Mouse (Mus musculus) heart, embryonic 13.5 days (tissue): Measurements from ENCODE around the gene Bik. TPM values are rescaled to one million over a fixed set of nuclear protein-coding genes. Genes with fewer than 3 reads are reported as not detected.

Experiments
- ATAC-seq: fragments of 200-750 bp; cut with Nextera tagmentation; 2 replicates; pipeline ENCODE4 v1.8.0; 2017; ENCODE audit warnings: moderate TSS enrichment; ENCODE audit not compliant: insufficient number of reproducible peaks, low FRiP score, low TSS enrichment; ENCODE audit errors: extremely low read depth
- H3K27ac ChIP-seq: fragments of 300-500 bp; sonication (generic); replicated peaks from 2 replicates; pipeline ENCODE4 v1.5.1; 2015; ENCODE audit warnings: moderate library complexity, mild to moderate bottlenecking, inconsistent platforms
- H3K27me3 ChIP-seq: fragments of 300-500 bp; sonication (generic); replicated peaks from 2 replicates; pipeline ENCODE4 v1.6.1; 2015; ENCODE audit warnings: mild to moderate bottlenecking, inconsistent platforms
- H3K36me3 ChIP-seq: fragments of 300-500 bp; sonication (generic); 2 replicates; pipeline ENCODE4 v1.6.1; 2015; ENCODE audit warnings: mild to moderate bottlenecking, inconsistent platforms
- H3K4me1 ChIP-seq: fragments of 300-500 bp; sonication (generic); 2 replicates; pipeline ENCODE4 v1.6.1; 2015; ENCODE audit warnings: inconsistent platforms
- H3K4me2 ChIP-seq: fragments of 300-500 bp; sonication (generic); 2 replicates; pipeline ENCODE4 v1.6.1; 2015; ENCODE audit warnings: inconsistent platforms, mild to moderate bottlenecking, moderate library complexity
- H3K4me3 ChIP-seq: fragments of 300-500 bp; sonication (generic); 2 replicates; pipeline ENCODE4 v1.5.1; 2015; ENCODE audit warnings: moderate library complexity, mild to moderate bottlenecking, inconsistent platforms
- H3K9ac ChIP-seq: fragments of 300-500 bp; sonication (generic); 2 replicates; pipeline ENCODE4 v1.6.1; 2015; ENCODE audit warnings: inconsistent platforms, mild to moderate bottlenecking, moderate library complexity
- H3K9me3 ChIP-seq: fragments of 300-500 bp; sonication (generic); 2 replicates; pipeline ENCODE4 v1.6.1; 2016; ENCODE audit warnings: inconsistent platforms
- WGBS: fragments of 180-500 bp; shearing (Covaris S2); methylation state at CpG from one replicate; pipeline ENCODE4 v1.1.7; 2015; ENCODE audit warnings: mixed read lengths; 5-methylcytosine and 5-hydroxymethylcytosine counted together
- polyA plus RNA-seq: library from polyadenylated mRNA; unstranded; fragments of >200 nt; fragmentation: Nextera tagmentation; extraction: Ambion mirVana; gene quantifications from 2 replicates; pipeline ENCODE4 v1.2.1, GENCODE M21; 2015

Bik gene
- polyA plus RNA-seq, 1 experiment from 2014 or later: 31.2 TPM

DNA sequence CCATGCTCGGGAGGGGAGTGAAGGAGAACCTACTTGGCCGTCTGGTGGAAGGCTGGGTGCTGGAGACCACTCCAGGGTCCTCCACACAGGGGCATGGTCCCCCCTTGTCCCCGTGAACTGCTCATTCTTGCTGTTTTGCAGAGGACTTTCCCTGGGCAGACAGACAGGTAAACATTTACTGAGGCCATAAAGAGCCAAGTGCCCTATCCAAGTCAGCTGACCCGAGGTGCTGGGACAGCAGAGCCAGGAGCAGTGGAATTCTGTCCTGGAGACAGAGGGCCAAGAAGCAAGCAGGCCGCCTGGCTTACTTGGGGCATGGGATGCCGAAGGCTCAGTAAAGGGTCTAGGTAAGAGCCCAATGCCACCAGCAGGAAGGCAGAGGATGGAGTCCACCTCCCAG, 4.0 kb downstream of the Bik start:
- Histone ChIP-seq H3K9ac (no peak overlapping the region), H3K9me3 (no peaks in the 10 kb centered on the region), H3K4me3 (no peak overlapping the region), H3K36me3 (peaks cover 22% of the 10 kb centered on the region), H3K4me1 (peaks cover 78% of the 10 kb centered on the region), H3K27me3 (0 out of 2 replicates have a peak, but pooled peaks cover 8% of the 10 kb centered on the region), H3K27ac (peak overlapping the region; percentile 78), H3K4me2 (no peak overlapping the region)
- no peak for ATAC-seq
- WGBS: 77% methylated on average over 6 of the region's 6 CpGs

DNA sequence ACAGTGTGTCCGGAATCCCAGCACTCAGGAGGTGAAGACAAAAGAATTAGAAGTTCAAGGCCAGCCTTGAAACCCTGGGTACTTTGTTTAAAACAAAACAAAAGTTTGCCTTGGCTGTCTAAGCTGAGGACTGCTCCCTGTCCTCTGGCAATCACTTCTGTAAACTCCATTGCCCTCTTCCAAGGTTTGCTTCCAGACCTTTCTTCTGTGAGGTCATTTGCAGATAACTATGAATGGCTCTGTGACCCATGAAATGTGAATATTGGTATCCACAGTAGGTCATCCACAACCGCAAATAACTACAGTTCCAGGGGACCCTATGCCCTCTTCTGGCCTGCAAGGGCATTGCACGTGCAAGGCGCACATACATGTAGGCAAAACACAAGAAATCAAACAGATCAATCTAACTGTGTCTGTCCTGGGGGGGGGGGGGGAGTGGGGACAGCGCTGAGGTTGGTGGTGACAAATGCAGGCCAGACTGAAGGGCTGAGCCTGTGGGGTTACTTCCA, 5.4 kb downstream of the Bik start:
- Histone ChIP-seq H3K4me3 (no peak overlapping the region), H3K27ac (0 out of 2 replicates have a peak overlapping the region, but pooled peaks have one; percentile 20), H3K9me3 (no peaks in the 10 kb centered on the region), H3K9ac (no peak overlapping the region), H3K27me3 (0 out of 2 replicates have a peak, but pooled peaks cover 8% of the 10 kb centered on the region), H3K4me1 (peaks cover 82% of the 10 kb centered on the region), H3K36me3 (peaks cover 28% of the 10 kb centered on the region), H3K4me2 (no peak overlapping the region)
- WGBS: 80% methylated on average over 5 of the region's 5 CpGs
- ATAC-seq: no peak

DNA sequence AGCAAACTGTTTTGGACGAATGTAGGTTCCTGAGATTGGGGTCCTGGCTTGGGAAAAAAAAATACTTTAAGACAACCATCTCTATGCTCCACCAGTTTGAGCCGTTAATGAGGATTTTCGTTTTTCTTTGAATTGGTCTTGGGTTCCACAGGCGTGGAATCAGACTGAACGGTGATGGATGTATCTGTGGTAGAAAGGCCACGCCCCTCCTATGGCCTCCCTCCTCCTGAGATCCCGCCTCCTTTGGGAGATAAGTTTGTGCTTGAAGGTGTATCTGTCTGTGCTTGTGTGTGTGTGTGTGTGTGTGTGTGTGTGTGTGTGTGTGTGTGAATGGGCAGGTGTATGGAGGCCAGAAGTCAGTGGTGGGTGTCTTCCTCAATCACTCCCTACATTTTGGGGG, 5.9 kb downstream of the Bik start:
- Histone ChIP-seq H3K27me3 (0 out of 2 replicates have a peak, but pooled peaks cover 2% of the 10 kb centered on the region), H3K4me2 (no peak overlapping the region), H3K9me3 (no peaks in the 10 kb centered on the region), H3K27ac (no peak overlapping the region), H3K4me3 (no peak overlapping the region), H3K4me1 (peaks cover 76% of the 10 kb centered on the region), H3K9ac (no peak overlapping the region), H3K36me3 (peaks cover 29% of the 10 kb centered on the region)
- 80% methylated on average over 7 of the region's 7 CpGs for WGBS
- no peak for ATAC-seq

DNA sequence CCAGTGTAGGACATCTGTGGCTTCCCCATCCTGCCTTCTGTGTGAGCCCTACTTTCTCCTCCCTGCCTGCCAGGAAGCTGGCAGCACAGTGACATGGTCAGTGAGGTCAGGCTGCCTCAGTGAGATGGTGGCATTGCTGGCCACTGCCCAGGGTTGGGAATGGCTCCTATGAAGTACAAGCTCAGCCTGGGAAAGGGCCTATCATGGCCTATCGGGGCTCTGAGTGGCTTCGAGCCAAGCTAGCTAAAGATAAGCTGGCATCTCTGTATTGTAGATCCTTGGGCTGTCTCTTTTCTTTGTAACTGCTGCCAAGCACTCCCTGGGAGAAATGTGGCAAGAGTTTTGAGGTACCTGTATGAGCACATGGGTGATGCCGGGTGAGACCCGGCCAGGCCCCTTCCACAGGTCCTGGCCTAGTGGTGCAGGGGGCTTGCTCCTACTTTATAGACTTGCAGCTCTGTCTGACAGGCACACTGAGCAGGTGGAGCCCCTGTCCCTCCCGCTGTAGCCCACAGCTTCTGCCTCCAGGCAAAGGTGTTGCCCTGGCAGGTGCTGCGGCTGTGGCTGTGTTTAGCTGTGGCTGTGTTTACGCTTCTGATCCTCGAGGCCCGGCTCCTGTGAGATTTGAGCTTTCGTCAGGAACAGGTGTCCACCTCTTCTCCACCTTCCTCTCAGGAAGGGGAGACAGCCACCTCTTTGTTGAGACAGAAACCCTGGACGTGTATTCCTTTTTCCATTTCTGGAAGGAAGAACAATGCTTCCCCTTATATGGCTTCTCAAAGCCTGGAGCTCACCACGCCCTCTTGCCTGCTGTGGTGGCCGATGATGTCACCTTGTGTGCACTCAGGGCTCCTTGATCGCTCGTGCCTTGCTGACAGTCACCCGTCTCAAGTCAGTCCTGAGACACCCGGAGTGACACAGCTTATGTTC, 8.6 kb downstream of the Bik start:
- ATAC-seq: no peak; the same call in 1 of the 2 replicates
- Histone ChIP-seq H3K4me2 (peak overlapping the region; percentile 41), H3K9ac (peak overlapping the region; percentile 61), H3K4me3 (no peak overlapping the region), H3K9me3 (no peaks in the 10 kb centered on the region), H3K36me3 (peaks cover 35% of the 10 kb centered on the region), H3K27ac (peak overlapping the region; percentile 89), H3K4me1 (peaks cover 64% of the 10 kb centered on the region), H3K27me3 (no peaks in the 10 kb centered on the region)
- WGBS: 39% methylated on average over 17 of the region's 17 CpGs

DNA sequence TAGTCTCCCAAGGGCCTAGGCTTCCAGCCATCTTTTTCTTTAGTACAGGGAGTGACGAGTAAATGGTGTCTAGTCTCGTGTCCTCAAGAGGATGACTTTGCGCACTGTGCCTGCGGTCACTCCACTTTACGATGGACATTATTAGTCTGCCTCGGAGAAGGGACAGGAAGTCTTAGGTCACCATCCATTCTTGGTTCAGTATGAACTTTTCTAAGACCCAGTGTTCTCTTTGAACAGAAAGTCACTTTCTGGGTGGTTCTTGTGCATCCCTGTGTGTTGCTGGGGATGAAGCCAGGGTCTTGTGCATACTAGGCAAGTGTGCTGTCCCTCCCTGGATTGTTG, 9.2 kb downstream of the Bik start:
- H3K9ac ChIP-seq: peak overlapping the region; percentile 61; the same call in 1 of the 2 replicates
- ATAC-seq: no peak
- 69% methylated on average over 6 of the region's 6 CpGs for WGBS
- H3K4me1 ChIP-seq: peaks cover 64% of the 10 kb centered on the region
- H3K9me3 ChIP-seq: no peaks in the 10 kb centered on the region
- H3K4me2 ChIP-seq: peak overlapping the region; percentile 41
- no peak overlapping the region for H3K4me3 ChIP-seq
- peaks cover 29% of the 10 kb centered on the region for H3K36me3 ChIP-seq
- H3K27ac ChIP-seq: peak overlapping the region; percentile 89
- no peaks in the 10 kb centered on the region for H3K27me3 ChIP-seq

DNA sequence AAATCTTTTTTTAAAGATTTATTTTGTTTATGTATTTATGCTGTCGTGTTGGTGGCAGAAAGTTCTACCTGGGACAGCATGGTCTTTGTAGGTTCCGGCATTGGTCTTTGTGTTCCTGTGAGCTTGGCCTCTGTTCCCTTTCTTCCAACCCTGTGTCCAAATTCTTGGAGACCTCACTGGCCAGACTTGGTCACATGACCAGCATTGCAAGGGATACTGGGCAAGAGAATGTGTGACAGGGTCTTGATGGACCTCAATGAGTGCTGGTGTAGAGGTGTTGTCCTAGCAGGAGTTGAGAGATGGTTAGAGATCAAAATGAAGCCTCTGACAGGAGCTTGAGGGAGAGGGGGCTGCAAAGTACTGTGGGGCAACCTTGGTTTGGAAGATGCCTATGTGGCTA, 12.2 kb downstream of the Bik start:
- no peaks in the 10 kb centered on the region for H3K27me3 ChIP-seq
- H3K4me2 ChIP-seq: no peak overlapping the region
- peaks cover 43% of the 10 kb centered on the region for H3K36me3 ChIP-seq
- no peak overlapping the region for H3K4me3 ChIP-seq
- no peak for ATAC-seq
- H3K9ac ChIP-seq: no peak overlapping the region; the same call in 1 of the 2 replicates
- WGBS: 88% methylated on average over 2 of the region's 2 CpGs
- no peaks in the 10 kb centered on the region for H3K9me3 ChIP-seq
- H3K4me1 ChIP-seq: peaks cover 62% of the 10 kb centered on the region
- 0 out of 2 replicates have a peak overlapping the region, but pooled peaks have one; percentile 88 for H3K27ac ChIP-seq

DNA sequence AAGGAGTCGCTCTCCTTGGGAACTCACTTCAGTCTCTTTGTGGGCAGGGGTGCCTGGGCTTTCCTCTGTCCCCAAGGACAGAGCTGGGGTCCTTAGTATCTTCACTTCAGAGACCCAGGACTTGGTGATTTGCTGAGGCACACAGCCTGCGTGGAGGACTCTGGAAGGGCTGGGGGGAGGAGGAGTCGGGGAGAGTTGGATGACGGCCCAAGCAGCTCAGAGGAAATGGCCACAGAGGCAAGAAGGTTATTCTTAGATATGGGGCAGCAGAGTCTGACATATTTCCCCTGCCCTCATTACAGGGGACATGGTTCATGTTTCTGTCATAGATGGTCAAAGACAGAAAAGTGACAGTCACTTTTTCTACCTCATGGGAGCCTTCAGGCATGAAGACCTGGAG, 13.2 kb downstream of the Bik start:
- ATAC-seq: no peak; the same call in 1 of the 2 replicates
- Histone ChIP-seq H3K4me3 (no peak overlapping the region), H3K9ac (peak overlapping the region; percentile 67), H3K4me1 (peaks cover 51% of the 10 kb centered on the region), H3K36me3 (peaks cover 54% of the 10 kb centered on the region), H3K27ac (peak overlapping the region; percentile 88), H3K27me3 (no peaks in the 10 kb centered on the region), H3K9me3 (no peaks in the 10 kb centered on the region), H3K4me2 (peak overlapping the region; percentile 45)
- WGBS: 24% methylated on average over 4 of the region's 4 CpGs

DNA sequence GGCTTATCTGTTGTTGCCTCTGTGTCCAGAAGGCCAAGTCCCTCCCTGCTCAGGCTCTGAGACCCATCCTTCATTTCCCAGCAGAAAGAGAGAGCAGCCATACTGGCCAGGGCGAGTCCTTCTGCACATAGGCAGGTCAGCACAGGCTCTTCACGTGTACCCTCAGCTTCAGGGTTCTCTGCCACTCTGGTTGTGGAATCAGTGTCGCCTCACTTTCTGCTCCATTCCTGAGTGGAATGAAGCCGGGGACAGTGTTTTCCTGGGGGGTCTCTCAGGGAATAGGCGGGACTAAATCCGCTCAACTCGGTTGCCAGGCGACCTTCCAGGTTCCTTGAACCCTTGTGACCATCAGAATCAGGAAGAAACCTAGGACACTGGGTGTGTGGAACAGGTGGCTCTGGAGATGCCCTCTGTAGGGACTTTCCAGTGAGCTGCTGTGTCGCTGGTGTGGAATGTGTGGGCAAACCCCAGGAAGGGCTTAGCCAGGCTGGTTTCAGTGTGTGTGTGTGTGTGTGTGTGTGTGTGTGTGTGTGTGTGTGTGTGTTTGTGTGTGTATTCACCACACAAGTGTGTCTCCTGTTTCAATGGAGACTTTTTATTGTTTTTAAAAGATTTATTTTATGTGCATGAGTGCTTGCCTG, 15.1 kb downstream of the Bik start:
- ATAC-seq: no peak
- Histone ChIP-seq H3K9ac (no peak overlapping the region), H3K4me2 (no peak overlapping the region), H3K27ac (no peak overlapping the region), H3K27me3 (no peaks in the 10 kb centered on the region), H3K9me3 (no peaks in the 10 kb centered on the region), H3K4me3 (no peak overlapping the region), H3K4me1 (peaks cover 34% of the 10 kb centered on the region), H3K36me3 (peaks cover 69% of the 10 kb centered on the region)
- 76% methylated on average over 9 of the region's 9 CpGs for WGBS

DNA sequence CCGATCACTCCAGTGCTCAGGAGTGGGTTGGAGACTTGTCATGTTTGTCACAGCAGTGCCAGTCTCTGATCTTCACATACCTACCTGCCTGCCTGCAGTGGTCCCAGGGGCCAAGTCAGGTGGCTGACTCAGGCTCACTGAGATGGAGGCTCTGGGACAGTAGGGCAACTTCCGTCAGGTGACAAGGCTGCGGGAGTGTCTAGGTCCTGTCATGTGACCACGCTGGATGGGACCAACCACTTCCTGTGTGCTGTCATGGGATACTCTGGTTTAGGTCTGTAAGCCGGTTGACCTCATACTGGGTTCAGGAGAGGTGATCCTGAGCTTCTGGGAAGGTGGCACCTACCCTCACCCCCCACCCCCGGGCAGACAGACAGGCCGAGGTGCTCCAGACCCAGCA, 19.4 kb downstream of the Bik start:
- 85% methylated on average over 7 of the region's 7 CpGs for WGBS
- H3K4me1 ChIP-seq: peaks cover 9% of the 10 kb centered on the region
- H3K36me3 ChIP-seq: peaks cover 100% of the 10 kb centered on the region
- no peaks in the 10 kb centered on the region for H3K27me3 ChIP-seq
- H3K9me3 ChIP-seq: no peaks in the 10 kb centered on the region
- H3K27ac ChIP-seq: no peak overlapping the region
- H3K4me2 ChIP-seq: no peak overlapping the region
- no peak overlapping the region for H3K9ac ChIP-seq
- ATAC-seq: no peak
- H3K4me3 ChIP-seq: no peak overlapping the region

DNA sequence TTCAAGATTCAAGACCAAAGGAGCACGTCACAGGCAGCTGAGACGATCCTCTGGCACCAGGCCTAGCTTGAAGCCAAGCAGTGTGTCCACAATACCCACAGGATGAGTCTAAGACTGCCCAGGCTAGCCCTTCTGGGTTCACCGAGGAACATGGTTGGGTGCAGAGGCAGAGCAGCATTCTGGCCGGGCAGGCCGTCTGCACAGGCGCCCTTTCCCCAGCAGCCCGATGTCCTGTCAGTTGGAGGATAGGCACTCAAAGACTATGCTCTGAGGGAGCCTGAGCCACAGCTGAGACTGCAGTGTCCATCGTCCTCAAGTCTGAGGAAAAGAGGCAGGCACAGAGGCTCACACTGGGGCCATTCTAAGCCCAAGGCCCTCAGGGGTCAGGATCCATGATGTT, 20.5 kb downstream of the Bik start:
- H3K9me3 ChIP-seq: no peaks in the 10 kb centered on the region

DNA sequence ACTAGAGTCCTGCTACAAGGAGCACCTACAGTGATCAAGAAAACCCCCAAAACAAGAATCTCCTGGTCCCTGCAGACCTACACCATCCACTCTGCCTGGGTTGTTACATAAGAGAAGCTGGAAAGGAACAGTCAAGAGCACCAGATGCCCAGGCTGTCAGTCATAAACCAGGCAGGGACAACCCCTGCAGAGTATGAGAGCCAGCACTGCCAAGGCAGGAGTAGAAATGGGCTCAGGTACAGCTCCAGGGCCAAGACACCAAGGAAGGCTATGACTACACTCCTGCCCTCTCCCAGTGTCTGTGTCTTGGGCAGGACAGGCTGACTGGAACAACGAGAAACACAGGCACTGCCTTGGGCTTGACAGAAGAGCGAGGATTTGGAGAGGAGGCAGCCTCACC, 23.5 kb downstream of the Bik start:
- H3K4me1 ChIP-seq: peaks cover 10% of the 10 kb centered on the region
- H3K4me2 ChIP-seq: no peak overlapping the region
- peaks cover 79% of the 10 kb centered on the region for H3K36me3 ChIP-seq
- 77% methylated on average over 2 of the region's 2 CpGs for WGBS
- ATAC-seq: no peak
- H3K27ac ChIP-seq: no peak overlapping the region
- H3K27me3 ChIP-seq: no peaks in the 10 kb centered on the region
- no peaks in the 10 kb centered on the region for H3K9me3 ChIP-seq
- H3K9ac ChIP-seq: no peak overlapping the region
- H3K4me3 ChIP-seq: no peak overlapping the region

More for the DNA sequence above, 20.5 kb downstream of the Bik start:
- no peak overlapping the region for H3K4me2 ChIP-seq
- ATAC-seq: no peak
- WGBS: 82% methylated on average over 8 of the region's 8 CpGs
- H3K4me1 ChIP-seq: no peaks in the 10 kb centered on the region
- no peak overlapping the region for H3K27ac ChIP-seq
- H3K9ac ChIP-seq: no peak overlapping the region
- H3K36me3 ChIP-seq: peaks cover 96% of the 10 kb centered on the region
- no peak overlapping the region for H3K4me3 ChIP-seq
- no peaks in the 10 kb centered on the region for H3K27me3 ChIP-seq
